Mouse (Mus musculus) MEL (cell line): ENCODE data around the gene Szrd1. TPM values are rescaled to one million over a fixed set of nuclear protein-coding genes. Genes with fewer than 3 reads are reported as not detected.

Experiments
- DNase-seq: peaks from one replicate; pipeline ENCODE4 v3.0.0; 2011; ENCODE audit warnings: low read depth, low spot score
- H3K27ac ChIP-seq: 2 replicates; pipeline ENCODE4 v1.5.1; 2012; ENCODE audit warnings: low read depth, mild to moderate bottlenecking, control low read depth, low read length, moderate library complexity; ENCODE audit not compliant: control insufficient read depth
- H3K27me3 ChIP-seq, 2 experiments: fragments of 150-350 bp in 1 of 2; sonication (generic) in 1 of 2; 2 replicates each; pipeline ENCODE4 v1.6.1; 2012; ENCODE audit warnings: low read length in 2 of 2, mild to moderate bottlenecking in 2 of 2, improper control_type of control experiment in 1 of 2, moderate library complexity in 1 of 2; ENCODE audit not compliant: insufficient read depth in 2 of 2, control insufficient read depth in 1 of 2
- H3K36me3 ChIP-seq, 2 experiments: 2 replicates each; pipeline ENCODE4 v1.6.1; 2012 to 2014; ENCODE audit warnings: low read length in 2 of 2, improper control_type of control experiment in 1 of 2, inconsistent platforms in 1 of 2, mild to moderate bottlenecking in 1 of 2; ENCODE audit not compliant: insufficient read depth in 2 of 2, control insufficient read depth in 1 of 2
- H3K4me1 ChIP-seq, 2 experiments: fragments of 150-350 bp in 1 of 2; sonication (generic) in 1 of 2; 2 replicates each; pipeline ENCODE4 v1.6.1; 2012; ENCODE audit warnings: low read length in 2 of 2, improper control_type of control experiment in 1 of 2, mild to moderate bottlenecking in 1 of 2; ENCODE audit not compliant: insufficient read depth in 2 of 2, control insufficient read depth in 1 of 2
- H3K4me3 ChIP-seq, 2 experiments: fragments of 150-350 bp in 1 of 2; sonication (generic) in 1 of 2; 2 replicates each; pipeline ENCODE4 v1.5.1; 2012; ENCODE audit warnings: low read depth in 2 of 2, low read length in 2 of 2, mild to moderate bottlenecking in 2 of 2, moderate library complexity in 2 of 2, control low read depth in 1 of 2, improper control_type of control experiment in 1 of 2; ENCODE audit not compliant: control insufficient read depth in 1 of 2, insufficient read depth in 1 of 2
- H3K79me2 ChIP-seq: 2 replicates; pipeline ENCODE4 v1.6.1; 2012; ENCODE audit warnings: mild to moderate bottlenecking, low read length, moderate library complexity; ENCODE audit not compliant: control insufficient read depth, poor library complexity, insufficient read depth
- H3K9ac ChIP-seq: 2 replicates; pipeline ENCODE4 v1.6.1; 2012; ENCODE audit warnings: low read depth, mild to moderate bottlenecking, control low read depth, low read length, moderate library complexity; ENCODE audit not compliant: control insufficient read depth, poor library complexity, severe bottlenecking
- H3K9me3 ChIP-seq: fragments of 150-350 bp; sonication (generic); replicated peaks from 2 replicates; pipeline ENCODE4 v1.6.1; 2012; ENCODE audit warnings: mild to moderate bottlenecking, low read length, improper control_type of control experiment, moderate library complexity; ENCODE audit not compliant: insufficient read depth
- BHLHE40 ChIP-seq: IDR thresholded peaks from 2 replicates; pipeline ENCODE4 v1.6.1; 2012; ENCODE audit warnings: low read depth, mild to moderate bottlenecking, inconsistent platforms, low read length, improper control_type of control experiment, borderline replicate concordance
- CHD1 ChIP-seq: IDR thresholded peaks from 2 replicates; pipeline ENCODE4 v1.6.1; 2012; ENCODE audit warnings: low read depth, mild to moderate bottlenecking, inconsistent platforms, low read length, improper control_type of control experiment
- E2F4 ChIP-seq: IDR thresholded peaks from 2 replicates; pipeline ENCODE4 v1.6.1; 2011; ENCODE audit warnings: low read depth, low read length, improper control_type of control experiment, borderline replicate concordance
- EP300 ChIP-seq, 2 experiments: IDR thresholded peaks; 2 replicates each; pipeline ENCODE4 v1.6.1; 2011; ENCODE audit warnings: improper control_type of control experiment in 2 of 2, low read length in 2 of 2, low read depth in 1 of 2, mild to moderate bottlenecking in 1 of 2
- GABPA ChIP-seq: IDR thresholded peaks from 2 replicates; pipeline ENCODE4 v1.6.1; 2012; ENCODE audit warnings: low read depth, mild to moderate bottlenecking, inconsistent platforms, low read length, improper control_type of control experiment, moderate library complexity
- HCFC1 ChIP-seq: IDR thresholded peaks from 2 replicates; pipeline ENCODE4 v1.6.1; 2012; ENCODE audit warnings: low read depth, mild to moderate bottlenecking, inconsistent platforms, low read length, improper control_type of control experiment, moderate library complexity
- JUND ChIP-seq: IDR thresholded peaks from 2 replicates; pipeline ENCODE4 v1.6.1; 2011; ENCODE audit warnings: low read depth, mild to moderate bottlenecking, improper control_type of control experiment, low read length
- KAT2A ChIP-seq: conservative IDR thresholded peaks from 2 replicates; pipeline ENCODE4 v1.6.1; 2012; ENCODE audit warnings: low read depth, low read length, improper control_type of control experiment, inconsistent platforms
- MAX ChIP-seq: IDR thresholded peaks from 2 replicates; pipeline ENCODE4 v1.6.1; 2011; ENCODE audit warnings: low read length, improper control_type of control experiment
- MAZ ChIP-seq: IDR thresholded peaks from 2 replicates; pipeline ENCODE4 v1.6.1; 2012; ENCODE audit warnings: low read depth, mild to moderate bottlenecking, inconsistent platforms, low read length, improper control_type of control experiment
- MXI1 ChIP-seq: IDR thresholded peaks from 2 replicates; pipeline ENCODE4 v1.6.1; 2011; ENCODE audit warnings: mild to moderate bottlenecking, low read depth, low read length, improper control_type of control experiment
- MYB ChIP-seq: IDR thresholded peaks from 2 replicates; pipeline ENCODE4 v1.6.1; 2011; ENCODE audit warnings: mild to moderate bottlenecking, low read depth, low read length, improper control_type of control experiment
- MYC ChIP-seq: IDR thresholded peaks from 2 replicates; pipeline ENCODE4 v1.6.1; 2011; ENCODE audit warnings: low read depth, mild to moderate bottlenecking, low read length, improper control_type of control experiment, moderate library complexity
- NELFE ChIP-seq: IDR thresholded peaks from 2 replicates; pipeline ENCODE4 v1.6.1; 2011; ENCODE audit warnings: low read depth, low read length, improper control_type of control experiment
- NRF1 ChIP-seq: IDR thresholded peaks from 2 replicates; pipeline ENCODE4 v1.6.1; 2014; ENCODE audit warnings: low read depth, mild to moderate bottlenecking, inconsistent platforms, low read length, improper control_type of control experiment, moderate library complexity; ENCODE audit not compliant: poor library complexity, insufficient read depth, severe bottlenecking
- POLR2A ChIP-seq, 2 experiments: IDR thresholded peaks; 2 replicates each; pipeline ENCODE4 v1.6.1; 2011 to 2012; ENCODE audit warnings: low read length in 2 of 2, mild to moderate bottlenecking in 2 of 2, control low read depth in 1 of 2, improper control_type of control experiment in 1 of 2, low read depth in 1 of 2, moderate library complexity in 1 of 2; ENCODE audit not compliant: control insufficient read depth in 1 of 2, insufficient read depth in 1 of 2, poor library complexity in 1 of 2
- POLR2AphosphoS5 ChIP-seq: IDR thresholded peaks from 2 replicates; pipeline ENCODE4 v1.6.1; 2012; ENCODE audit warnings: low read depth, borderline replicate concordance, mild to moderate bottlenecking, inconsistent platforms, low read length, moderate library complexity, mixed read lengths
- RAD21 ChIP-seq: IDR thresholded peaks from 2 replicates; pipeline ENCODE4 v1.6.1; 2011; ENCODE audit warnings: mild to moderate bottlenecking, low read depth, low read length, improper control_type of control experiment
- RCOR1 ChIP-seq: IDR thresholded peaks from 2 replicates; pipeline ENCODE4 v1.6.1; 2012; ENCODE audit warnings: low read depth, mild to moderate bottlenecking, inconsistent platforms, low read length, improper control_type of control experiment
- SIN3A ChIP-seq: IDR thresholded peaks from 2 replicates; pipeline ENCODE4 v1.6.1; 2012; ENCODE audit warnings: low read length, improper control_type of control experiment, inconsistent platforms
- TAL1 ChIP-seq: IDR thresholded peaks from 2 replicates; pipeline ENCODE4 v1.6.1; 2012; ENCODE audit warnings: mild to moderate bottlenecking, inconsistent platforms, low read length, moderate library complexity, mixed read lengths
- TBP ChIP-seq: IDR thresholded peaks from 2 replicates; pipeline ENCODE4 v1.8.0; 2011; ENCODE audit warnings: low read depth, low read length, improper control_type of control experiment
- TCF12 ChIP-seq: IDR thresholded peaks from 2 replicates; pipeline ENCODE4 v1.6.1; 2014; ENCODE audit warnings: low read depth, mild to moderate bottlenecking, inconsistent platforms, low read length, improper control_type of control experiment, moderate library complexity
- UBTF ChIP-seq: IDR thresholded peaks from 2 replicates; pipeline ENCODE4 v1.6.1; 2012; ENCODE audit warnings: low read depth, mild to moderate bottlenecking, inconsistent platforms, low read length, improper control_type of control experiment, moderate library complexity, borderline replicate concordance; ENCODE audit not compliant: insufficient read depth
- USF1 ChIP-seq: IDR thresholded peaks from 2 replicates; pipeline ENCODE4 v1.6.1; 2014; ENCODE audit warnings: low read depth, mild to moderate bottlenecking, inconsistent platforms, low read length, improper control_type of control experiment, moderate library complexity
- ZKSCAN1 ChIP-seq: IDR thresholded peaks from 2 replicates; pipeline ENCODE4 v1.6.1; 2012; ENCODE audit warnings: low read depth, mild to moderate bottlenecking, inconsistent platforms, low read length, improper control_type of control experiment, moderate library complexity
- polyA plus RNA-seq, 2 experiments: library from polyadenylated mRNA; stranded (reverse) in 1 of 2; unstranded in 1 of 2; fragments of >175 nt in 1 of 2; fragments of >200 nt in 1 of 2; gene quantifications; 2 replicates each; pipeline versions ENCODE4 v1.2.1 to v1.2.4; 2012; ENCODE audit warnings: low replicate concordance in 2 of 2, low read depth in 1 of 2; ENCODE audit not compliant: insufficient read length in 2 of 2, insufficient read depth in 1 of 2, missing spikeins in 1 of 2
- total RNA-seq: library from RNA; depleted of rRNA; stranded (reverse); fragments of 300-350 nt; gene quantifications from 2 replicates; pipeline ENCODE4 v1.2.3, GENCODE M21; 2012

The Szrd1 gene
- total and polyA plus RNA-seq, 3 experiments, result 63.0 to 137 TPM; not detected in 1

DNA sequence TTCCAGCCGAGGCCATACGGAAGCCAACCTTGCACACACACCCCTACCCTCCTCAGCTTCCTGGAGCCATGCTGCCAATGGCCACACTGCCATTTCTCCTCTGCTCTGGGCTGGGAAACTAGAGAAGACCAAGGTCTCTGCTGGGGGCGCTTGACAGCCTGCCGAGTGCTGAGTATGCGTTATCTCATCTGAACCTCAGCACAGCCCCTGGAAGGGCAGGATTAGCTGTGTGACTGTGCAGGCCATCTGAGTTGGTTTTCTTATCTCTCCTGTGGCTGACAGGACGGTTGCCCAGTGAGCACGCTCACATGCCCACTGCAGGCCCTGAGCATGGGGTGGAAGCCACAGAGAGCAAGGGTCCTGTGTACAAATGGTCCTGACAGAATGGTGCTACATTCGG, 70.9 kb downstream of the Szrd1 start (continued):
- no peak for TF ChIP-seq MXI1
- no peak for TF ChIP-seq HCFC1
- no peak for TF ChIP-seq TBP
- no peak for TF ChIP-seq E2F4
- TF ChIP-seq GABPA, result no peak
- TF ChIP-seq NELFE, result no peak
- no peak for TF ChIP-seq MAX
- no peak for TF ChIP-seq RAD21
- TF ChIP-seq KAT2A, result no peak
- no peak for TF ChIP-seq MYC

DNA sequence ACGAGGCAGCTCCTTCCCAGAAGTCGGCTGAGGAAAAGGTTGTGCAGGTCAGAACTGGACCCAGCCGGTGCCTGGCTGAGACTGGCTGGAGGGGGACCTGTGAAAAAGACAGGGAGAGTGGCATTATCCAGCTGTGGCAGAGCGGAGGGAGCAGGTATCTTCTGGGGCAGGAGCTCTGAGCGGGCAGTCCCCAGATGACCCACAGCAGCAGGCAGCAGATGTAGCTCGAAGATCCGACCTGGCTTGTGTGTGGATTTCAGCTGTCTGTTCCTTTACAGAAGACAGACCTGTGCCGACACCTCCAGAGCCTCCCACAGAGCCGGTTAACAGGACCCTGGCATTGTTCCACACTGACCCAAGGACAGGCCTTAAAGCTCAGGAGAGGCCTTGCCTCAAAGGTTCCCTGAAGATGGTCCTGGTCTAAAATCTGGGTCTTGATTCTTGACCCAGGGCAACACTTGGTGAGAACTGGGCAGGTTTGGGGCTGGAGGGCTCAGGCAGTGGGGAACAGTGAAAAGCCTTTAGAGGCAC, 72.0 kb downstream of the Szrd1 start:
- Histone ChIP-seq H3K4me1 (peaks cover 0 to 12% of the 10 kb centered on the region in 2 experiments; a peak in 2 of 4 replicates), H3K27ac (no peak overlapping the region)

DNA sequence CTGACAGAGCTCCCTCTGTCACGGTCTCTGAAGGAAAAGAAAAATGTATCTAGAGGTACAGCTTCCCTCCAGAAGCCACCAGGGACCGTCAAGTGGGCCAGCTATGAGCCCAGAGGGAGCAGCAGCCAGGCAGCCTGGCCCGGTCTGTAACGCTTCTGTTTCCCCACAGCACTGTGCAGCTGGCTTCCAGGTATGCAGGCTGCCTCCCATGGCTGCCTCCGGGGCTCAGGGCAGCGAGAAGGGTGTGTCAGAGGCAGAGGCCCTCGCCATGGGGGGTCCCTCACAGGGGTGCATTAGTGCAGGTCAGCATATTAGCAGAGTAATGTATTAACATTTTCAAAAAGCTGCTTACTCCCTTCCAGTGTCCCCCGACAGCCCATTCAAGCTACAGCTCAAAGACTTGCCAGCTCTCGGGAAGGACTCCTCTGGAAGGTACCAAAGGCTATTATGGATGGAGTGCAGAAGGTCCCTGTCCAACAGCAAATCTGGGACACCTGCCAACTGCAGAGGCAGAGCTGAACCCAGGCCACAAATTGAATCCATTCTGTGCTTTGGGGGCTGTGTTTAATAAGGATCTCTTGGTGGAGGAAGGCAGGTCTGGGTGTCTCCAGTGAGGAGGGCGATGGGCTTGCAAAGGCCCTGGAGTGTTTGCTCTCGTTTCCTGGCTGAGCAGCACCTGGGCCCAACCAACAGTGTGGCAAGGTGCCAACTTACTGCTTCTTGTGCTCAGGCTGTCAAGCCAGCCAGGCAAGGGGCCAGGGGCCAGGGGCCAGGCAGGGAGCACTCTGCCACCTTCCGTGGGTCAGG, 72.7 kb downstream of the Szrd1 start:
- H3K27ac ChIP-seq, result no peak overlapping the region
- H3K27me3 ChIP-seq, result no peaks in the 10 kb centered on the region
- H3K9ac ChIP-seq, result no peak overlapping the region
- DNase-seq, result no peak
- peaks cover 0 to 12% of the 10 kb centered on the region in 2 experiments; a peak in 2 of 4 replicates for H3K4me1 ChIP-seq
- no peak overlapping the region for H3K4me3 ChIP-seq
- H3K9me3 ChIP-seq, result no peaks in the 10 kb centered on the region
- no peaks in the 10 kb centered on the region for H3K79me2 ChIP-seq
- peaks cover 0 to 6% of the 10 kb centered on the region in 2 experiments; a peak in 2 of 4 replicates for H3K36me3 ChIP-seq
- no peak for TF ChIP-seq NELFE
- TF ChIP-seq EP300 (IDR thresholded peaks at IDR 0.05; ENCODE audit: low read depth in 1 of 2, low read length in 2 of 2), result no peak
- TF ChIP-seq RAD21, result no peak
- no peak for TF ChIP-seq USF1
- TF ChIP-seq JUND, result no peak
- no peak for TF ChIP-seq SIN3A
- no peak for TF ChIP-seq MAZ
- no peak for TF ChIP-seq TCF12
- TF ChIP-seq TAL1, result no peak
- no peak for TF ChIP-seq HCFC1
- TF ChIP-seq RCOR1, result no peak
- no peak for TF ChIP-seq POLR2AphosphoS5
- no peak for TF ChIP-seq UBTF
- no peak for TF ChIP-seq BHLHE40
- TF ChIP-seq MYB, result no peak
- no peak for TF ChIP-seq POLR2A (IDR thresholded peaks at IDR 0.05; ENCODE audit: control insufficient read depth in 1 of 2, insufficient read depth in 1 of 2, low read depth in 1 of 2, low read length in 2 of 2, poor library complexity in 1 of 2)
- TF ChIP-seq, all 39 proteins: peak for 0

More for the DNA sequence above, 72.0 kb downstream of the Szrd1 start:
- H3K79me2 ChIP-seq, result no peaks in the 10 kb centered on the region
- no peaks in the 10 kb centered on the region for H3K27me3 ChIP-seq
- H3K4me3 ChIP-seq, result no peak overlapping the region
- TF ChIP-seq MAX (no peak), ZKSCAN1 (no peak), USF1 (no peak), EP300 (IDR thresholded peaks at IDR 0.05; ENCODE audit: low read depth in 1 of 2, low read length in 2 of 2) (no peak), MYC (no peak), POLR2A (IDR thresholded peaks at IDR 0.05; ENCODE audit: control insufficient read depth in 1 of 2, insufficient read depth in 1 of 2, low read depth in 1 of 2, low read length in 2 of 2, poor library complexity in 1 of 2) (no peak), CHD1 (no peak), NRF1 (no peak), KAT2A (no peak), RAD21 (no peak)
- no peaks in the 10 kb centered on the region for H3K9me3 ChIP-seq
- peaks cover 0 to 6% of the 10 kb centered on the region in 2 experiments; a peak in 2 of 4 replicates for H3K36me3 ChIP-seq
- no peak for DNase-seq
- H3K9ac ChIP-seq, result no peak overlapping the region
